Mouse (Mus musculus) ES-Bruce4 (cell line): ENCODE data around the gene Ttc13.

Experiments
- CTCF ChIP-seq: IDR thresholded peaks from one replicate; pipeline ENCODE4 v1.8.1; 2011; ENCODE audit warnings: low read depth, low read length
- EP300 ChIP-seq: IDR thresholded peaks from 2 replicates; pipeline ENCODE4 v1.6.1; 2011; ENCODE audit warnings: low read depth, low read length; ENCODE audit not compliant: insufficient read depth
- POLR2A ChIP-seq: IDR thresholded peaks from one replicate; pipeline ENCODE4 v1.8.1; 2011; ENCODE audit warnings: low read length; ENCODE audit not compliant: insufficient read depth

DNA sequence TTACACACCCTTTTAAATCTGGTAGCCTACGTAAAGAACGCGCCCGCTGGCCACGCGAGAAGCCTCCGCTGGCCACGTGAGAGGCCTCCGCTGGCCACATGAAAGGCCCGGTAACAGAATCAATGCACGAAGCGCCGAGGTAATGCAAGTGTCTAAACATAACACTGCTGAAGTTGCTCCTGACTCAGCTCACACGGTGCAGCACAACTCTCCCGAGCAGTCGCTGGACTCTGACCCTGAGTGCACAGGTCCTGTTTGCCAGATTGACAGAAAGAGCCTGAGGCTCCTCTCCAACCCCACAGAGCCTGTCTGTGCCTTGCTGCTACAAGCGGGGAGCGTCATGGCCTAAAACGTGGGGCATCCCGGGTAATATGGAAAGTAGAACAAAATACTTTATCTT lies 70.0 kb downstream of the Ttc13 start:
- TF ChIP-seq CTCF (no peak), POLR2A (no peak), EP300 (no peak)
